Mouse (Mus musculus) stomach, postnatal 0 days (tissue): ENCODE measurements around the gene Itpr3.

Experiments used
- CTCF ChIP-seq: IDR thresholded peaks from 2 replicates; pipeline ENCODE4 v1.5.1; 2016; ENCODE audit warnings: antibody characterized with exemption, low read depth, mild to moderate bottlenecking, moderate library complexity
- EP300 ChIP-seq: optimal IDR thresholded peaks from 2 replicates; pipeline ENCODE3; 2016; ENCODE audit warnings: antibody characterized with exemption

- TF ChIP-seq EP300 (no peak), CTCF (no peak)
These were observed 82.2 kb downstream of the Itpr3 start for GRCm38 (mm10) chr17:27139304-27139703.
